Mouse (Mus musculus) spleen, adult 18-20 months (tissue): ENCODE data around the gene Tgfbr2.

ENCODE experiments used
- DNase-seq, 2 experiments: peaks; one replicate each; pipeline ENCODE4 v3.0.0; 2022; ENCODE audit warnings: mixed read lengths in 2 of 2

Tgfbr2 gene

GRCm38 (mm10) chr9:116193535-116193881, 18.3 kb upstream of the Tgfbr2 start:
- DNase-seq: no peak

GRCm38 (mm10) chr9:116192826-116193534, 17.8 kb upstream of the Tgfbr2 start:
- DNase-seq: no peak

DNA sequence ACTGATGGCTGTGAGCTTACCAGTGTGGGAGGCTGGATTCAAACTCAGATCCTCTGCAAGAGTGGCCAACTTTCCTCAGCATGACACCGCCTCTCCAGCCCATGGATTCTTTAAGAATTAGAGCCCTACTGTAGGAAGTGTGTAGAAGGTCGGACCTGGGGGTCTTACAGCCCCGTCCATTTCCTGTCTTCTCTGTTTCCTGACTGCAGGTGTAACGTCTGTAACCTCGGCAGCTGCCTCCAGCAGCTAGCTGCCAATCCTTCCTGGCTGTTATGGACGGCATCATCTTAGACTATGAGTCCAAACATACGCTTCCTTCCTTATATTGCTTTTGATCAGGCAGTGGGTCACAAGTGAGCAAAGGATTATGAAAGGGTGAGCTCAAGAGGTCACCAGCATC, 17.1 kb upstream of the Tgfbr2 start:
- DNase-seq: peak in 1 of 2 experiments; percentile 2

GRCm38 (mm10) chr9:116189831-116190230, 14.7 kb upstream of the Tgfbr2 start:
- peak in 1 of 2 experiments; percentile 10 for DNase-seq

GRCm38 (mm10) chr9:116188952-116189666, 13.9 kb upstream of the Tgfbr2 start:
- DNase-seq: peak in 1 of 2 experiments; percentile 37

DNA sequence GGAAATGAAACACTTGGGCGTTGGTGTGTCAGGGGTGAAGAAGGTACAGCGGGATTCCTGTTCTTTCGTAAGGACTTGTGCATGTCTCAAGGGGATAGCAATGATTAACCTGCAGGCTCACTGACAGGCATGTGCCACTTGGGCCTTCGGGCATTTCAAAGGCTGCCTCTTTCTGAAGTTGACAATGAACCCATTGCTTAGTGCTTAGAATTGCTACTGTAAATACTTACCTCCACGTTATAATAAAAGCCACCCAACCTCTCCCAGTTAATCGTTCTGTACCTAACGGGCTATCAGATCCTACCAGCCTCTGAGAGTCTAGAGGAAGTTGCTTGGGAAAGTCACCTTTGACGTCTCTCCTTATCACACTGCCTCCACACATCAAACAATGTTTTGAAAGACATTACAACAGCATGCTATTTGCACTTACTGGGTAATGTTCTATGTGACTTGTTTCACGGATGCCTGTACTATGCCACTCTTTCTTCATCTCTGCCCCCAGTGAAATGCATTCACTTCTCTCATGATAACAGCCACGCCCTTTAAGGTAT, 12.1 kb upstream of the Tgfbr2 start:
- DNase-seq: no peak

DNA sequence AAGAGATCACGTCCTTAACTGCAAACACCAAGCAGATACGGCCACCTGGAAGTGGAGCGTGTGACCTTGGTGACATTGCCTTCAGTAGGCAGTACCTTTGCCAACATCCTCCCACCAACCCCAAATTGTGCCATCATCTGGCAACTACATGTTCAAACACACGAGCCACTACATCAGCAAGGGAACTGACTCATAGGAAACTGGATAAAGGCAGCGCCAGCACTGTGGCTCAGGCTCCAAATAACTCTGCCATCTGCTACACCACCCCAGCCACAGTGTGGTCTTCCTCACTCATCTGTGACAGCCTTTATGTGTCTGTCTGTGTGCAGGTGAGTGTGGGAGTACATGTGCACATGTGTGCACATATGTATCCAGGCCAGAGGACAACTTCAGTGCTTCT, 9.7 kb upstream of the Tgfbr2 start:
- DNase-seq: no peak

DNA sequence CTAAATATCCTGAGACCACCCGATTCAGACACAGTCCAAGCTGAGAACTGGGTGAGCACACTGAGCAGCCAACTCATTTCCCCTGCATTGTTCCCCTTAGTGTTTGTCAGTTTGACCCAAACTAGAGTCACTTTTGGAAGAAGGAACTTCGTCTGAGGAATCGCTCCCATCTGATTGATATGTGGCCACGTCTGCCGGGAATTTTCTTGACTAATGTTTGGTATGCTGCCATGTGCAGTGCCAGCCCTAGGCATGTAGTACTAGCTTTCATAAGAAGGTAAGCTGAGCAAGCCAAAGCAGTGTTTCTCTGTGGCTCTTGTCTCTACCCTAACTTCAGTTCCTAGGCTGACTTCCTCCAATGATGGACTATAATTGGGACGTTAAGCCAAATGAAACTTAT, 7.9 kb upstream of the Tgfbr2 start:
- DNase-seq: no peak

DNA sequence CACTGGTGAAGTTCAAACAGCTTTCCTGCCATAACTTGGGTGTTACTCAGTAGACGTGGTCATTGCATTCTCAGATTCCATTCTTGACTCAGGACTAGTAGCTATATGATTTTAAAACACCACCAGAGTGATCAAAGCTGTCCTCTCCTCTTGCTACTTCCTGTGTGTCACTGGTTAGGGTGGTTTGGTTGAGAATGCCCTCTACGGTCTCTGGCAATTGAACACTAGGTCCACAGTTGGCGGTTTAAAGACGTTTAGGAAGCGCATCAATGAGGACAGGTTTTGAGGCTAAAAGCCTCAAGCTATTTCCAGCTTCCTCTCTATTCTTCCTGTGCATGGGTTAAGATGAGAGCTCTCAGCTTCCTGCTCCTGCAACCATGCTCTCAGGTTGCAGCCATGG, 6.4 kb upstream of the Tgfbr2 start:
- DNase-seq: no peak

DNA sequence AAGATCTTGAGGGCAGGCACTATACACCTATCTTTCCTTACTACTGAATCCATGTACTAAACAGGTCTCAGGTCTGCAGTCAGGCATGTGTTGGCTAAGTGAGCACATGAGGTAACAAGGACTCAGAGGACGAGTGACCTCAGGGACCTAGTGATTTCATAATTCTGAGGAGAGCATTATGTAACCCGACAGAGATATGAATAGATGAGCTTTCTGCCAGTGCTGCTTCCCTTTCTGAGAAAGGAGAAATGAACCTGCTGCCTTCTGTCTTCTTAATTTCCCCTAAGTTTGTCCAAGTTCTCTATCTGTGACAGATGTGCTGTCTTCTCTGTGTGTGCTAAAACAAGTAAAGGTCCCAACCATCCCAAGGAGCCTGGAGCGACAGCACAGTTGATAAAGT, 3.0 kb upstream of the Tgfbr2 start:
- DNase-seq: no peak

- no peak for DNase-seq
Measured at GRCm38 (mm10) chr9:116177108-116177507, 1.9 kb upstream of the Tgfbr2 start.

GRCm38 (mm10) chr9:116175488-116176115, 442 bp upstream of the Tgfbr2 start:
- peak; percentile 68 to 77 for DNase-seq

DNA sequence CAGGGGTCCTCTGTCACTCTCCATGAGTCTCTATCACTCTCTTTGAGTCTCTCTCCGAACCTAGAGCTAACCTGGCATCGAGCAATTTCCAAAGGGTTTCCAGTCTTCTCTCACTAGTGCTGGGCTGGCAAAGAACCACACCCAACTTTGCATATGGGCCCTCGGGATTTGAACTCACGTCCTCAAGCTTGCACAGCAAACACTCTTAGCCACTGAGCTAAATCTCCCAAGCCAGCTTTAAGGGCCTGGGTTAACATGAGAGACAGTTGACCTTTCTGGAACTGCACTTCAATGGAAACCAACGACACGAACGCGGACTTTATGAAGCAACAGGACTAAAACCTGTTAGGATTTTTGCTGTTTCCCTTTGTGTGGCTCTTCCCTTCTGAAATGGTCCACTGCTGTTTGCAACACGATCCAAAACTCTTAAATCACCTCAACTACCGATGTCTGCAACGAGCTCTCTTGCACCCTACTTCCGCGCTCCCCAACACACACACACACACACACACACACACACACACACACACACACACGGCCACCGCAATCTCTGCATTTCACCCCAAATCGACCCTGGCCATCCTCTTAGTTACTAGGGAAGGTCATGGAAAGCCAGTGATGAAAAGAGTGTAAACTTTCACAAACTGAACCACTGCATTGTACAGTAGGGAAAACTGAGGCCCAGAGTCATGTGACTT, 1.5 kb downstream of the Tgfbr2 start:
- DNase-seq: no peak

DNA sequence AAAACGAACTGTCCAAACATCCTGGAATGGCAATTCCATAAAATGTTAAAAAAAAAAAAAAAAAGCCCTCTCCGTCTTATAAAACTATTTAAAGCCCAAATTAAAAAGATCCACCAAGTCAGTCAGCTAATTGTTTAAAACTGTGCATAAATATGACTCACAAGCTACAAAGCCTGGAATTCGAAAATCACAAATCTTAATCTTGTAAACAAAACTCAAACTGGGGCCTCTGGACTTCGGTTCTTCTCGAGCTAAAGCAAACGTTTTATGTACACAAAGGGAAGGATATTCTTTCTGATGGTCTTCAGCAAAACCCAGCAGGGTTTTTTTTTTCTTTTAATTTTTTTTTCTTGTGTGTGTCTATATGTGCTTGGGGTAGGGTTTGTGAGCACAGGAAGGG, 2.1 kb downstream of the Tgfbr2 start:
- no peak for DNase-seq

- no peak for DNase-seq
Measured at GRCm38 (mm10) chr9:116169067-116169466, 6.1 kb downstream of the Tgfbr2 start.

- no peak for DNase-seq
Measured at GRCm38 (mm10) chr9:116167304-116167880, 7.8 kb downstream of the Tgfbr2 start.

DNA sequence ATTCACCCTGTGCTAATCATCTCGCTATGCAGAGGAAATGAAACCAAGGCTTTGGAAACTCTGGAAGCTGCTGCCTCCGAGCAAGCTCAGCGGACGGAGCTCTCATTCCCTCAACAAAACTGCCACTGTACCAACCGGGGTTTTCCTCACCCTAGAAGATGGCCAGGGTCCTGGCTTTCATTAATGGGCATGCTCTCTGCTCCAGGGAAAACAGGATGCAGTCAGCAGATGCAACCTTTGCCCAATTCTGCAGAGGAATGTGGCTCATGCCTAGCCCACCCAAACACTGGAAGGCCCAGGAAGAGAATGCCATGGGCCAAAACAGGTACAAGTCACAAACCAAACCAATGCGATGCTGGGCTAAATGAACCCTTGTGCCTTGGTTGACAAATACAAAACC, 8.8 kb downstream of the Tgfbr2 start:
- DNase-seq: no peak

DNA sequence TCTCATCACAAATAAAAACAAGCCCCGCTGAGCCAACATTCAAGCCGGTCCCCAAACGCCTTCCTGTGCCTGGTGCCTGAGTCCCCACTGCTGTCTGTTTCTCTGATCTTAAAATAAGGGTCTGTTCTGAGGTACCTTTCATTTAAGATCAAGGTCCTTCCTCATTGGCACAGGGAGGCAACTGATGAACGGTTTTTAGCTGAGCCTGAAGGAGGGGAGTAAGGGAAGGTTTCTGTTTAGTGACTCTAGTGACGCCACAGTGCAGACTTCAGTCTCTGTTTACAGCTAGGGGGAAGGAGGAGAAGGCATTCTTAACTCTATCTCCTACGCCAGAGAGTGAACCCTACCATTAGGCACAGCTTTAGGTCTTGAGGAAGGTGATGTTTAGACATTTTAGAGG, 11.3 kb downstream of the Tgfbr2 start:
- no peak for DNase-seq

DNA sequence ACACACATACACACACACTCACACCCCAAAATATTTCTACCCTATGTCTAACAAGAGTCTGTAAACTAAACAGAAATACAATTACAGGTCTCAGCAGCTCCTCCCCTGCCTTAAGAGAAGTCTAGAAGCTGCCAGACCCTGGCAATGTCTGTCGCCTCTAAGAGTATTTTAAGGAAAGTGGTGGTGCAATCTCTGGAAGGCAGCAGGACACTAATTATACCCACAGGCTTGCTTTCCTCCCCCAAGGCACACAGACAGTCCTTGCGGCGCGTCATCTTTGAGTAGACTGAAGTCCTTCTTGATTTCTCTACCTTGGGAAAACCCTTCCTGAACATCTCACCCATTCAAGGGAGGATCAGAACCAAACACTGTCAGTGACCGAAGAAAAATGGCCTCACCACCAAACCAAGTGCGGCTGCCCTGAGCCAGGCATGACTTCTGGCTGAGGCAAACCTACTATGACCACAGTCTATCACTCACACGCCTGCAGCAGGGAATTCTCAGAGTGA, 12.2 kb downstream of the Tgfbr2 start:
- DNase-seq: no peak

DNA sequence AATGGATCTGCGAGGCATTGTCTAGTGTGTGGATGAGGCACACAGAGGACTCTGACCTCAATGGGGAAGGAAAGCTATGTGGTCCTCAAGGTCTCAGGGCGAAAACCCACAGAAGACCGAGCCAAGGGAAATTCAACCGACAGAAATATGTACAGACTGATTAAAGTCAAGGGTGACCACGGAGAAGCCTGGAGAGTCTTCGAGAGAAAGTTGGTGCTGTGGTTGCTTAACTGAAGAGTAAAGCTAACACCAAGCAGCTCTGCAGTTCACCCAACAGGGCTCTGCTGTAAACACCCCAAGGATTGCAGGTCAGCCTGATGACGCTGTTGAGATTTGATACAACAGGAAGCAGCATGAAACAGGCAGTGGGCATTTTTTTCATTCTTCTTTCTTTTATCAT, 14.3 kb downstream of the Tgfbr2 start:
- no peak for DNase-seq

GRCm38 (mm10) chr9:116160067-116160466, 15.1 kb downstream of the Tgfbr2 start:
- DNase-seq: no peak

GRCm38 (mm10) chr9:116156501-116156900, 18.7 kb downstream of the Tgfbr2 start:
- DNase-seq: no peak

- no peak for DNase-seq
Measured at GRCm38 (mm10) chr9:116152878-116153277, 22.3 kb downstream of the Tgfbr2 start.
